In genomic region chr9:56128331-56128730, GRCm38 (mm10) we compare ENCODE assay signal across 12 mouse cellular contexts. TPM values are rescaled to one million over a fixed set of nuclear protein-coding genes. Genes with fewer than 3 reads are reported as not detected.
DNase-seq lines count a peak whose midpoint lies in the region; ATAC-seq and TF ChIP-seq lines count a peak whose summit lies in the region.
"Had no signal": no experiment of that assay in that cellular context is flagged by ENCODE, and none has a peak within 500 bp of the region (broad histone marks: within the 10 kb centered on the region; RNA-seq: fewer than 3 reads in every experiment).

No protein-coding gene starts in this region.

- peaks cover 47% of the 10 kb centered on the region for H3K36me3 ChIP-seq in forebrain, postnatal 0 days (ENCODE audit: insufficient read depth)
- peaks cover 70% of the 10 kb centered on the region for H3K36me3 ChIP-seq in forebrain, embryonic 10.5 days (replicated peaks)

- no peak overlapping the region for H3K4me3 ChIP-seq in forebrain, postnatal 0 days (ENCODE audit: low read depth, low read length)
- no peak overlapping the region for H3K4me3 ChIP-seq in forebrain, embryonic 10.5 days
- H3K4me3 ChIP-seq: heart, embryonic 10.5 days; liver, embryonic 13.5 days; midbrain, embryonic 12.5 days had no signal

- H3K27ac ChIP-seq in forebrain, postnatal 0 days (ENCODE audit: low read depth, low read length) = no peak overlapping the region
- H3K27ac ChIP-seq in forebrain, embryonic 10.5 days = no peak overlapping the region
- H3K27ac ChIP-seq: heart, embryonic 10.5 days; kidney, postnatal 0 days; liver, embryonic 13.5 days; midbrain, embryonic 12.5 days had no signal

- 83% methylated on average over 9 of the region's 9 CpGs for WGBS in forebrain, postnatal 0 days
- 90% methylated on average over 9 of the region's 9 CpGs for WGBS in forebrain, embryonic 10.5 days

- H3K27me3 ChIP-seq in forebrain, postnatal 0 days (ENCODE audit: insufficient read depth, low read length) = no peaks in the 10 kb centered on the region
- no peaks in the 10 kb centered on the region for H3K27me3 ChIP-seq in forebrain, embryonic 10.5 days (ENCODE audit: poor library complexity, severe bottlenecking)
- H3K27me3 ChIP-seq: liver, embryonic 13.5 days; midbrain, embryonic 12.5 days had no signal

- H3K9ac ChIP-seq in forebrain, postnatal 0 days = no peak overlapping the region
- H3K9ac ChIP-seq: liver, embryonic 13.5 days; midbrain, embryonic 12.5 days had no signal

- H3K4me1 ChIP-seq in forebrain, postnatal 0 days (ENCODE audit: insufficient read depth) = no peaks in the 10 kb centered on the region
- H3K4me1 ChIP-seq in forebrain, embryonic 10.5 days = peaks cover 13% of the 10 kb centered on the region

- H3K9me3 ChIP-seq in forebrain, postnatal 0 days (ENCODE audit: low read length) = no peaks in the 10 kb centered on the region
- H3K9me3 ChIP-seq in forebrain, embryonic 10.5 days = no peaks in the 10 kb centered on the region
- H3K9me3 ChIP-seq: heart, embryonic 10.5 days; liver, embryonic 13.5 days; midbrain, embryonic 12.5 days had no signal

- DNase-seq in forebrain, postnatal 0 days = no peak
- no peak for DNase-seq in forebrain, embryonic 10.5 days (ENCODE audit: extremely low spot score, low spot score)
- peak; percentile 38 to 52 for DNase-seq in left cerebral cortex, adult 18-20 months (ENCODE audit: low spot score in 2 of 2)
- no peak for DNase-seq in left cerebral cortex, postnatal 4 days
- no peak for DNase-seq in yolk sac, embryonic 10.5 days (ENCODE audit: low spot score)
- DNase-seq in ovary, postnatal 36 days (ENCODE audit: low spot score) = no peak
- DNase-seq: liver, embryonic 13.5 days had no signal

- no peak for TF ChIP-seq CTCF in forebrain, postnatal 0 days (IDR thresholded peaks at IDR 0.05; ENCODE audit: low read depth)

- H3K4me2 ChIP-seq in forebrain, postnatal 0 days (ENCODE audit: low read depth) = no peak overlapping the region
- H3K4me2 ChIP-seq: liver, embryonic 13.5 days; midbrain, embryonic 12.5 days had no signal

- 0 out of 2 replicates have a peak, but pooled peaks have one; percentile 28 for ATAC-seq in forebrain, postnatal 0 days
- ATAC-seq in activated CD4-positive, CD25-positive, alpha-beta regulatory T cell, adult 4 months = peak; percentile 13
- peak; percentile 54 for ATAC-seq in megakaryocyte progenitor cell, adult 5-6 weeks (replicated peaks; ENCODE audit: poor library complexity)

- intact Hi-C loops in left cerebral cortex, postnatal 4 days (cut with DNase I) = no loop called here

RNA-seq across cellular contexts. Expression of gene Tspan3, which starts 36.9 kb away (rescaled TPM):
- 414 and 430 TPM in 2 replicates for total RNA-seq in forebrain, postnatal 0 days (2014; rRNA removed)
- polyA plus RNA-seq in forebrain, postnatal 0 days (2015; fragmentation: Nextera tagmentation; extraction: Ambion mirVana) = 642 and 649 TPM in 2 replicates
- polyA plus RNA-seq in forebrain, embryonic 10.5 days (2016; fragmentation: Nextera tagmentation; extraction: Ambion mirVana) = 510 and 526 TPM in 2 replicates
- total RNA-seq in left cerebral cortex, adult 18-20 months (2021) = 100 to 1,000 TPM; 347 to 373 TPM
- total RNA-seq in left cerebral cortex, postnatal 4 days (2021) = 100 to 1,000 TPM; 238 to 243 TPM
- polyA plus RNA-seq in activated CD4-positive, CD25-positive, alpha-beta regulatory T cell, adult 4 months (2017; shearing (Covaris generic)) = 10 to 100 TPM; 31.0 to 31.4 TPM
- total RNA-seq in megakaryocyte progenitor cell, adult 5-6 weeks (2015) = 54.4 and 56.4 TPM in 2 replicates
- total RNA-seq in megakaryocyte progenitor cell, adult 5-6 weeks (2017) = 37.2 and 37.6 TPM in 2 replicates

RNA-seq across cellular contexts. Expression of gene Pstpip1, which starts 38.6 kb away (rescaled TPM):
- total RNA-seq in forebrain, postnatal 0 days (2014; rRNA removed) = 1.5 and 3.0 TPM in 2 replicates
- polyA plus RNA-seq in forebrain, postnatal 0 days (2015; fragmentation: Nextera tagmentation; extraction: Ambion mirVana) = 0.92 and 1.0 TPM in 2 replicates
- polyA plus RNA-seq in forebrain, embryonic 10.5 days (2016; fragmentation: Nextera tagmentation; extraction: Ambion mirVana) = 0.38 and 0.68 TPM in 2 replicates
- 1 to 10 TPM; 2.3 to 2.8 TPM for total RNA-seq in left cerebral cortex, adult 18-20 months (2021)
- total RNA-seq in left cerebral cortex, postnatal 4 days (2021) = 1 to 10 TPM; 1.0 to 1.2 TPM
- 10 to 100 TPM; 37.9 to 40.7 TPM for polyA plus RNA-seq in activated CD4-positive, CD25-positive, alpha-beta regulatory T cell, adult 4 months (2017; shearing (Covaris generic))
- 25.9 and 38.2 TPM in 2 replicates for total RNA-seq in megakaryocyte progenitor cell, adult 5-6 weeks (2015)
- total RNA-seq in megakaryocyte progenitor cell, adult 5-6 weeks (2017) = 113 and 122 TPM in 2 replicates

Comparison
In these comparisons a context has a peak if more than half of its experiments do, and no peak if none do; other contexts are left out.
1. DNase-seq: peak in left cerebral cortex, adult 18-20 months (2 of 2); none in forebrain, postnatal 0 days (single experiment), forebrain, embryonic 10.5 days (single experiment), left cerebral cortex, postnatal 4 days (single experiment), yolk sac, embryonic 10.5 days (single experiment) and ovary, postnatal 36 days (single experiment).
2. Peak in every context shown above with its lines, with median percentiles within 50 percentile points of each other: ATAC-seq.